In the genomic region with DNA sequence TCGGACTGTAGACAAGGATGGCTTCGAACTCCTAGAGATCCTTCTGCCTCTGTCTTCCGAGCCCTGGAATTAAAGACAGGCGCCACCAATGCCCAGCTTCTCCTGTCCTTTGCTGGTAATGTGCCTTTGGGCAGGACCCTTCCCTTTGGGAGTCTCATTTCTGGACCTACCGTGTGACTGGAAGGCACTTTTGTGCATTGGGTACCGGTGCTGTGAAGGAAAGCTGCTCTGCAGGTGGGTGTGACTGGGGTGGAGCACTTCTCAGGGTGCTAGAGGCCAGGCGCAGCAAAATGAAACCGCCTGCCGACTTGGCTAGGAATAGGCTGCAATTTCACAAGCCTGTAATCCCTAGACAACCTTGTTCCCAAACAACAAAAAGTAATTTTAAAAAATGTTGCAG, we compare ENCODE assay signal across 8 mouse cellular contexts. TPM values are rescaled to one million over a fixed set of nuclear protein-coding genes. Genes with fewer than 3 reads are reported as not detected.
DNase-seq lines count a peak whose midpoint lies in the region; ATAC-seq and TF ChIP-seq lines count a peak whose summit lies in the region.

No protein-coding gene starts in this region.

- TF ChIP-seq CTCF in cortical plate, adult 2 months (IDR thresholded peaks at IDR 0.05; ENCODE audit: extremely low read depth, insufficient read depth, low read length) = no peak

- no peaks in the 10 kb centered on the region for H3K9me3 ChIP-seq in limb, embryonic 10.5 days (replicated peaks)

- DNase-seq in urinary bladder, postnatal 14 days (ENCODE audit: low spot score) = peak; percentile 52
- DNase-seq in urinary bladder, postnatal 10 days (ENCODE audit: low spot score) = no peak
- peak; percentile 60 to 64 for DNase-seq in heart, adult 9 months (ENCODE audit: low spot score in 2 of 2)
- no peak for DNase-seq in limb, embryonic 10.5 days (ENCODE audit: low spot score)
- peak; percentile 34 to 58 for DNase-seq in thymus, adult 18-20 months
- no peak for DNase-seq in cerebellum, adult 11 months

- TF ChIP-seq POLR2A in cortical plate, adult 2 months (IDR thresholded peaks at IDR 0.05; ENCODE audit: extremely low read depth, insufficient read depth, low read length) = no peak

- peaks cover 7% of the 10 kb centered on the region; the same call in 1 of the 2 replicates for H3K4me1 ChIP-seq in cortical plate, adult 2 months (ENCODE audit: control insufficient read depth, insufficient read depth, low read length)
- peaks cover 26% of the 10 kb centered on the region for H3K4me1 ChIP-seq in limb, embryonic 10.5 days

- ATAC-seq in megakaryocyte progenitor cell, adult 5-6 weeks (replicated peaks; ENCODE audit: poor library complexity) = peak; percentile 33

- peaks cover 17% of the 10 kb centered on the region for H3K36me3 ChIP-seq in limb, embryonic 10.5 days

- WGBS in limb, embryonic 10.5 days = 6% methylated on average over 9 of the region's 9 CpGs

- no peaks in the 10 kb centered on the region for H3K27me3 ChIP-seq in limb, embryonic 10.5 days (ENCODE audit: low read depth, poor library complexity, severe bottlenecking)

- H3K4me3 ChIP-seq in cortical plate, adult 2 months (ENCODE audit: insufficient read depth, low read length) = peak overlapping the region; percentile 70
- H3K4me3 ChIP-seq in limb, embryonic 10.5 days = peak overlapping the region; percentile 76

- no peak overlapping the region for H3K27ac ChIP-seq in cortical plate, adult 2 months (ENCODE audit: insufficient read depth, low read length)
- peak overlapping the region; percentile 91 for H3K27ac ChIP-seq in limb, embryonic 10.5 days

RNA-seq across cellular contexts. Expression of gene Gm9903, which starts 0.3 kb away (rescaled TPM):
- 0.73 and 1.0 TPM in 2 replicates for polyA plus RNA-seq in cortical plate, adult 2 months (2012; rRNA removed)
- polyA plus RNA-seq in limb, embryonic 10.5 days (2016; fragmentation: Nextera tagmentation; extraction: Ambion mirVana) = 0.30 and 0.91 TPM in 2 replicates
- total RNA-seq in megakaryocyte progenitor cell, adult 5-6 weeks (2015) = 0.37 and 0.74 TPM in 2 replicates
- total RNA-seq in megakaryocyte progenitor cell, adult 5-6 weeks (2017) = 1.1 TPM in 1 of 2 replicates, not detected in the other

RNA-seq across cellular contexts. Expression of gene Fam53a, which starts 0.6 kb away (rescaled TPM):
- polyA plus RNA-seq in cortical plate, adult 2 months (2012; rRNA removed) = 17.2 and 19.1 TPM in 2 replicates
- polyA plus RNA-seq in limb, embryonic 10.5 days (2016; fragmentation: Nextera tagmentation; extraction: Ambion mirVana) = 78.8 and 81.4 TPM in 2 replicates
- 16.1 and 27.6 TPM in 2 replicates for total RNA-seq in megakaryocyte progenitor cell, adult 5-6 weeks (2015)
- 16.6 and 25.9 TPM in 2 replicates for total RNA-seq in megakaryocyte progenitor cell, adult 5-6 weeks (2017)

RNA-seq across cellular contexts. Expression of gene Slbp, which starts 22.3 kb away (rescaled TPM):
- 27.6 and 28.4 TPM in 2 replicates for polyA plus RNA-seq in cortical plate, adult 2 months (2012; rRNA removed)
- polyA plus RNA-seq in limb, embryonic 10.5 days (2016; fragmentation: Nextera tagmentation; extraction: Ambion mirVana) = 340 and 345 TPM in 2 replicates
- 206 and 223 TPM in 2 replicates for total RNA-seq in megakaryocyte progenitor cell, adult 5-6 weeks (2015)
- 253 and 266 TPM in 2 replicates for total RNA-seq in megakaryocyte progenitor cell, adult 5-6 weeks (2017)

RNA-seq across cellular contexts. Expression of gene Tacc3, which starts 27.9 kb away (rescaled TPM):
- polyA plus RNA-seq in cortical plate, adult 2 months (2012; rRNA removed) = 9.3 and 11.4 TPM in 2 replicates
- 323 and 325 TPM in 2 replicates for polyA plus RNA-seq in limb, embryonic 10.5 days (2016; fragmentation: Nextera tagmentation; extraction: Ambion mirVana)
- total RNA-seq in megakaryocyte progenitor cell, adult 5-6 weeks (2015) = 180 and 190 TPM in 2 replicates
- 184 and 199 TPM in 2 replicates for total RNA-seq in megakaryocyte progenitor cell, adult 5-6 weeks (2017)

RNA-seq across cellular contexts. Expression of gene Tmem129, which starts 28.2 kb away (rescaled TPM):
- polyA plus RNA-seq in cortical plate, adult 2 months (2012; rRNA removed) = 37.1 and 37.7 TPM in 2 replicates
- polyA plus RNA-seq in limb, embryonic 10.5 days (2016; fragmentation: Nextera tagmentation; extraction: Ambion mirVana) = 40.5 and 47.2 TPM in 2 replicates
- 15.9 and 17.5 TPM in 2 replicates for total RNA-seq in megakaryocyte progenitor cell, adult 5-6 weeks (2015)
- 17.8 and 23.7 TPM in 2 replicates for total RNA-seq in megakaryocyte progenitor cell, adult 5-6 weeks (2017)

Comparison
In these comparisons a context has a peak if more than half of its experiments do, and no peak if none do; other contexts are left out.
1. DNase-seq: peak in urinary bladder, postnatal 14 days (single experiment), heart, adult 9 months (2 of 2) and thymus, adult 18-20 months (2 of 2); none in urinary bladder, postnatal 10 days (single experiment), limb, embryonic 10.5 days (single experiment) and cerebellum, adult 11 months (single experiment).
2. RNA of gene Slbp, which starts 22.3 kb away (polyA plus RNA-seq): 340 to 345 TPM in limb, embryonic 10.5 days; 27.6 to 28.4 TPM in cortical plate, adult 2 months; every median in the first group is over 10 times any median in the second.